Mouse (Mus musculus) MEL (cell line): ENCODE data around the gene Macrod1. TPM values are rescaled to one million over a fixed set of nuclear protein-coding genes. Genes with fewer than 3 reads are reported as not detected.

Experiments
- DNase-seq: peaks from one replicate; pipeline ENCODE4 v3.0.0; 2011; ENCODE audit warnings: low read depth, low spot score
- H3K27ac ChIP-seq: 2 replicates; pipeline ENCODE4 v1.5.1; 2012; ENCODE audit warnings: low read depth, mild to moderate bottlenecking, control low read depth, low read length, moderate library complexity; ENCODE audit not compliant: control insufficient read depth
- H3K27me3 ChIP-seq, 2 experiments: fragments of 150-350 bp in 1 of 2; sonication (generic) in 1 of 2; 2 replicates each; pipeline ENCODE4 v1.6.1; 2012; ENCODE audit warnings: low read length in 2 of 2, mild to moderate bottlenecking in 2 of 2, improper control_type of control experiment in 1 of 2, moderate library complexity in 1 of 2; ENCODE audit not compliant: insufficient read depth in 2 of 2, control insufficient read depth in 1 of 2
- H3K36me3 ChIP-seq, 2 experiments: 2 replicates each; pipeline ENCODE4 v1.6.1; 2012 to 2014; ENCODE audit warnings: low read length in 2 of 2, improper control_type of control experiment in 1 of 2, inconsistent platforms in 1 of 2, mild to moderate bottlenecking in 1 of 2; ENCODE audit not compliant: insufficient read depth in 2 of 2, control insufficient read depth in 1 of 2
- H3K4me1 ChIP-seq, 2 experiments: fragments of 150-350 bp in 1 of 2; sonication (generic) in 1 of 2; 2 replicates each; pipeline ENCODE4 v1.6.1; 2012; ENCODE audit warnings: low read length in 2 of 2, improper control_type of control experiment in 1 of 2, mild to moderate bottlenecking in 1 of 2; ENCODE audit not compliant: insufficient read depth in 2 of 2, control insufficient read depth in 1 of 2
- H3K4me3 ChIP-seq, 2 experiments: fragments of 150-350 bp in 1 of 2; sonication (generic) in 1 of 2; 2 replicates each; pipeline ENCODE4 v1.5.1; 2012; ENCODE audit warnings: low read depth in 2 of 2, low read length in 2 of 2, mild to moderate bottlenecking in 2 of 2, moderate library complexity in 2 of 2, control low read depth in 1 of 2, improper control_type of control experiment in 1 of 2; ENCODE audit not compliant: control insufficient read depth in 1 of 2, insufficient read depth in 1 of 2
- H3K79me2 ChIP-seq: 2 replicates; pipeline ENCODE4 v1.6.1; 2012; ENCODE audit warnings: mild to moderate bottlenecking, low read length, moderate library complexity; ENCODE audit not compliant: control insufficient read depth, poor library complexity, insufficient read depth
- H3K9ac ChIP-seq: 2 replicates; pipeline ENCODE4 v1.6.1; 2012; ENCODE audit warnings: low read depth, mild to moderate bottlenecking, control low read depth, low read length, moderate library complexity; ENCODE audit not compliant: control insufficient read depth, poor library complexity, severe bottlenecking
- H3K9me3 ChIP-seq: fragments of 150-350 bp; sonication (generic); replicated peaks from 2 replicates; pipeline ENCODE4 v1.6.1; 2012; ENCODE audit warnings: mild to moderate bottlenecking, low read length, improper control_type of control experiment, moderate library complexity; ENCODE audit not compliant: insufficient read depth
- CTCF ChIP-seq, 3 experiments: IDR thresholded peaks in 2 of 3; conservative IDR thresholded peaks in 1 of 3; 2 replicates each; pipeline ENCODE4 v1.5.1; 2011 to 2012; ENCODE audit warnings: low read length in 3 of 3, low read depth in 2 of 3, mild to moderate bottlenecking in 2 of 3, improper control_type of control experiment in 1 of 3, inconsistent platforms in 1 of 3, mixed read lengths in 1 of 3, moderate library complexity in 1 of 3; ENCODE audit not compliant: control insufficient read depth in 1 of 3, insufficient read depth in 1 of 3, poor library complexity in 1 of 3, severe bottlenecking in 1 of 3
- EP300 ChIP-seq, 2 experiments: IDR thresholded peaks; 2 replicates each; pipeline ENCODE4 v1.6.1; 2011; ENCODE audit warnings: improper control_type of control experiment in 2 of 2, low read length in 2 of 2, low read depth in 1 of 2, mild to moderate bottlenecking in 1 of 2
- ETS1 ChIP-seq: IDR thresholded peaks from 2 replicates; pipeline ENCODE4 v1.6.1; 2012; ENCODE audit warnings: low read depth, mild to moderate bottlenecking, inconsistent platforms, low read length, improper control_type of control experiment, moderate library complexity
- GATA1 ChIP-seq: IDR thresholded peaks from 2 replicates; pipeline ENCODE4 v1.6.1; 2011; ENCODE audit warnings: low read depth, low read length, improper control_type of control experiment
- HCFC1 ChIP-seq: IDR thresholded peaks from 2 replicates; pipeline ENCODE4 v1.6.1; 2012; ENCODE audit warnings: low read depth, mild to moderate bottlenecking, inconsistent platforms, low read length, improper control_type of control experiment, moderate library complexity
- MAFK ChIP-seq: IDR thresholded peaks from 2 replicates; pipeline ENCODE4 v1.6.1; 2011; ENCODE audit warnings: low read depth, mild to moderate bottlenecking, low read length, improper control_type of control experiment, borderline replicate concordance
- MEF2A ChIP-seq: IDR thresholded peaks from 2 replicates; pipeline ENCODE4 v1.6.1; 2014; ENCODE audit warnings: low read depth, mild to moderate bottlenecking, inconsistent platforms, low read length, improper control_type of control experiment; ENCODE audit not compliant: poor library complexity, insufficient replicate concordance, severe bottlenecking; ENCODE audit errors: extremely low read depth
- MXI1 ChIP-seq: IDR thresholded peaks from 2 replicates; pipeline ENCODE4 v1.6.1; 2011; ENCODE audit warnings: mild to moderate bottlenecking, low read depth, low read length, improper control_type of control experiment
- MYC ChIP-seq: IDR thresholded peaks from 2 replicates; pipeline ENCODE4 v1.6.1; 2011; ENCODE audit warnings: low read depth, mild to moderate bottlenecking, low read length, improper control_type of control experiment, moderate library complexity
- NELFE ChIP-seq: IDR thresholded peaks from 2 replicates; pipeline ENCODE4 v1.6.1; 2011; ENCODE audit warnings: low read depth, low read length, improper control_type of control experiment
- NRF1 ChIP-seq: IDR thresholded peaks from 2 replicates; pipeline ENCODE4 v1.6.1; 2014; ENCODE audit warnings: low read depth, mild to moderate bottlenecking, inconsistent platforms, low read length, improper control_type of control experiment, moderate library complexity; ENCODE audit not compliant: poor library complexity, insufficient read depth, severe bottlenecking
- SIN3A ChIP-seq: IDR thresholded peaks from 2 replicates; pipeline ENCODE4 v1.6.1; 2012; ENCODE audit warnings: low read length, improper control_type of control experiment, inconsistent platforms
- TAL1 ChIP-seq: IDR thresholded peaks from 2 replicates; pipeline ENCODE4 v1.6.1; 2012; ENCODE audit warnings: mild to moderate bottlenecking, inconsistent platforms, low read length, moderate library complexity, mixed read lengths
- ZMIZ1 ChIP-seq: IDR thresholded peaks from 2 replicates; pipeline ENCODE4 v1.6.1; 2012; ENCODE audit warnings: low read depth, mild to moderate bottlenecking, inconsistent platforms, low read length, improper control_type of control experiment, moderate library complexity
- polyA plus RNA-seq, 2 experiments: library from polyadenylated mRNA; stranded (reverse) in 1 of 2; unstranded in 1 of 2; fragments of >175 nt in 1 of 2; fragments of >200 nt in 1 of 2; gene quantifications; 2 replicates each; pipeline versions ENCODE4 v1.2.1 to v1.2.4; 2012; ENCODE audit warnings: low replicate concordance in 2 of 2, low read depth in 1 of 2; ENCODE audit not compliant: insufficient read length in 2 of 2, insufficient read depth in 1 of 2, missing spikeins in 1 of 2
- total RNA-seq: library from RNA; depleted of rRNA; stranded (reverse); fragments of 300-350 nt; gene quantifications from 2 replicates; pipeline ENCODE4 v1.2.3, GENCODE M21; 2012

The Macrod1 gene
- total and polyA plus RNA-seq, 3 experiments, result 4.5 to 15.7 TPM; not detected in 1

DNA sequence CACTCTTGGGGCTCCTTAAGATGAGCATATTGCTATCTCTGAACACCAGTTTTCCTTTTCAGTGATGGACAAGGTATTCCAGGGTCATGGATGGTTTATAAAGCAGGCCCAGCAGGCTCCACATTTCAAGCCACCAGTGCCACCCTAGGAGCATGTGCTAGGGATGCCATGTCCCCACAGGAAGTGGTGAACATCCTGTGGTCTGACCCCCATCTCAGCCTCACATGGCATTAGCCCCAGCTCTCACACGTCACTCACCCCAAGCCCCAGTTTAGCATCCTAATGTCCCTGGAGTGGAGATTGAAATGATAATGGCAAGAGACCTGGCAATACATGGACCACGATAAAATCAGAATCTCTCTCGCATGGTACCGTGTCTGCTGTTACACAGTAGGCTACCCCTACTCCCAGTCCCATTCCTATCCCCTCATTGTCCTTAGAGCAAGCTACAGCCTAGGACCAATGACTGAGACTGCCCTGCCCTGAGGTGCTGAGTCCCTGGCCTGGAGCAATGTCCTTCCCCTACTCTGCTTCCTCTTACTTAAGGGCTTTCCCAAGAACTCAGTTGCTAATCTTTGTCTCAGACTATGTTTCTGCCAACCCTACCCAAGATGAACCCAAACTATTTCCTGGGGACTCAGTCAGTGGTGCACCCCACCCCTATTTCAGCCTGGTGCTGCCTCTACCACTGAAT lies 59.6 kb downstream of the Macrod1 start:
- Histone ChIP-seq H3K79me2 (no peaks in the 10 kb centered on the region), H3K9me3 (no peaks in the 10 kb centered on the region), H3K27ac (peak overlapping the region; percentile 67; the same call in 1 of the 2 replicates), H3K9ac (no peak overlapping the region), H3K36me3 (peaks cover 0 to 19% of the 10 kb centered on the region in 2 experiments; a peak in 2 of 4 replicates), H3K27me3 (no peaks in the 10 kb centered on the region), H3K4me1 (peaks cover 12 to 29% of the 10 kb centered on the region in 2 experiments), H3K4me3 (no peak overlapping the region)
- peak; percentile 30 for DNase-seq
- no peak for TF ChIP-seq CTCF (IDR thresholded peaks at IDR 0.05 in 2 of 3, conservative IDR thresholded peaks at IDR 0.05 in 1 of 3; ENCODE audit: control insufficient read depth in 1 of 3, insufficient read depth in 1 of 3, low read depth in 2 of 3, low read length in 3 of 3, poor library complexity in 1 of 3, severe bottlenecking in 1 of 3)
- TF ChIP-seq NRF1, result no peak
- no peak for TF ChIP-seq MEF2A
- no peak for TF ChIP-seq ETS1
- no peak for TF ChIP-seq TAL1

- peak; percentile 47 for DNase-seq
- Histone ChIP-seq H3K79me2 (no peaks in the 10 kb centered on the region), H3K36me3 (peaks cover 0 to 19% of the 10 kb centered on the region in 2 experiments; a peak in 2 of 4 replicates), H3K27ac (peak overlapping the region; percentile 67), H3K4me1 (peaks cover 12 to 29% of the 10 kb centered on the region in 2 experiments), H3K4me3 (no peak overlapping the region), H3K27me3 (no peaks in the 10 kb centered on the region), H3K9me3 (no peaks in the 10 kb centered on the region), H3K9ac (peak overlapping the region; percentile 48)
- TF ChIP-seq EP300 (IDR thresholded peaks at IDR 0.05; ENCODE audit: low read depth in 1 of 2, low read length in 2 of 2) (0 out of 4 replicates have a peak, but pooled peaks of 1 of the 2 experiments have one; percentile 1), SIN3A (no peak; the same call in 1 of the 2 replicates), ETS1 (0 out of 2 replicates have a peak, but pooled peaks have one; percentile 7), HCFC1 (no peak), CTCF (IDR thresholded peaks at IDR 0.05 in 2 of 3, conservative IDR thresholded peaks at IDR 0.05 in 1 of 3; ENCODE audit: control insufficient read depth in 1 of 3, insufficient read depth in 1 of 3, low read depth in 2 of 3, low read length in 3 of 3, poor library complexity in 1 of 3, severe bottlenecking in 1 of 3) (no peak), GATA1 (no peak), MYC (no peak), MXI1 (peak; percentile 24; the same call in 1 of the 2 replicates), MAFK (no peak), ZMIZ1 (no peak), NELFE (peak; percentile 1; the same call in 1 of the 2 replicates)
Observed at GRCm38 (mm10) chr19:7117141-7117540, 60.5 kb downstream of the Macrod1 start.
